ENCODE assay signal across 24 mouse cellular contexts in the genomic region with DNA sequence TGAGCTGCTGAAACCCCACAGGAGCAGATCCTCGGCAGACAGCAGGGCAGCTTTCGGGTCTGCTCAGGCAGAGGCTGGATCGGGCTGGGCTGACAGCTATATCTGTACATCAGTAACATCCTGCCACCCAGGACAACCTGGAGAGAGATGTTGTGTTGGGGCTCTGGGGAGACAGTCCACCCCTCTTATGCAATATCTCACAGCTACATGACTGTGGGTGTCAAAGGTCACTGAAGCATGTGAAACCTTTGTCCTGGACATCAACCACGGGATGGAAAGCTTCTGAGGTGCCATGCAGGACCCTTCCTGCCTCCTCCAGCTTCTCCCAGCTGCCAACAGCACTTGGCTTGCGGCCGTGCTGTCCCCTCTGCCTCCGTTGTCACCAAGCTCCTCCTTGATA.
DNase-seq lines count a peak whose midpoint lies in the region; ATAC-seq and TF ChIP-seq lines count a peak whose summit lies in the region.
"Had no signal": no experiment of that assay in that cellular context is flagged by ENCODE, and none has a peak within 500 bp of the region (broad histone marks: within the 10 kb centered on the region; RNA-seq: fewer than 3 reads in every experiment).

No protein-coding gene starts in this region.

- no peaks in the 10 kb centered on the region for H3K9me3 ChIP-seq in heart, embryonic 10.5 days
- H3K9me3 ChIP-seq in midbrain, embryonic 10.5 days (replicated peaks): no peaks in the 10 kb centered on the region
- H3K9me3 ChIP-seq in midbrain, embryonic 13.5 days: no peaks in the 10 kb centered on the region
- H3K9me3 ChIP-seq in limb, embryonic 10.5 days (replicated peaks): no peaks in the 10 kb centered on the region
- H3K9me3 ChIP-seq in intestine, postnatal 0 days (ENCODE audit: control insufficient read depth): no peaks in the 10 kb centered on the region
- H3K9me3 ChIP-seq: hindbrain, embryonic 15.5 days; limb, embryonic 13.5 days; liver, embryonic 15.5 days; stomach, embryonic 15.5 days had no signal

- no peak for TF ChIP-seq CTCF in intestine, postnatal 0 days (IDR thresholded peaks at IDR 0.05; ENCODE audit: low read depth)

- peaks cover 24% of the 10 kb centered on the region for H3K27me3 ChIP-seq in heart, embryonic 10.5 days (ENCODE audit: insufficient read depth, poor library complexity, severe bottlenecking)
- 0 out of 2 replicates have a peak, but pooled peaks cover 6% of the 10 kb centered on the region for H3K27me3 ChIP-seq in midbrain, embryonic 10.5 days (ENCODE audit: low read depth, poor library complexity, severe bottlenecking)
- H3K27me3 ChIP-seq in midbrain, embryonic 13.5 days: peaks cover 5% of the 10 kb centered on the region; the same call in 1 of the 2 replicates
- H3K27me3 ChIP-seq in limb, embryonic 10.5 days (ENCODE audit: low read depth, poor library complexity, severe bottlenecking): no peaks in the 10 kb centered on the region
- H3K27me3 ChIP-seq in intestine, postnatal 0 days (replicated peaks; ENCODE audit: control insufficient read depth, insufficient read depth, low read length): no peaks in the 10 kb centered on the region
- H3K27me3 ChIP-seq: hindbrain, embryonic 15.5 days; liver, embryonic 15.5 days; stomach, embryonic 15.5 days had no signal

- no peak overlapping the region for H3K4me2 ChIP-seq in midbrain, embryonic 13.5 days (replicated peaks)
- H3K4me2 ChIP-seq in intestine, postnatal 0 days (replicated peaks; ENCODE audit: low read depth): no peak overlapping the region
- H3K4me2 ChIP-seq: hindbrain, embryonic 15.5 days; liver, embryonic 15.5 days; stomach, embryonic 15.5 days had no signal

- intact Hi-C loops in heart, postnatal 36 days (cut with DNase I): no loop called here

- ATAC-seq in midbrain, embryonic 13.5 days: no peak
- no peak for ATAC-seq in intestine, postnatal 0 days
- ATAC-seq: forebrain, embryonic 16.5 days had no signal

- no peak for DNase-seq in heart, embryonic 10.5 days (ENCODE audit: low spot score)
- no peak for DNase-seq in heart, postnatal 36 days
- no peak for DNase-seq in midbrain, embryonic 10.5 days (ENCODE audit: low spot score)
- no peak for DNase-seq in limb, embryonic 10.5 days (ENCODE audit: low spot score)
- no peak for DNase-seq in urinary bladder, postnatal 4 days (ENCODE audit: low spot score in 2 of 2)
- no peak for DNase-seq in frontal cortex, adult 2 months (ENCODE audit: extremely low spot score in 1 of 2, low spot score in 1 of 2)
- DNase-seq: adrenal gland, postnatal 14 days; cerebellum, adult 11 months; cerebellum, adult 9-10 months; embryo, embryonic 11 days; gastrocnemius, postnatal 10 days; kidney, adult 8-10 months; kidney, postnatal 10 days; layer of hippocampus, adult 9-11 months; midbrain, embryonic 14.5 days; right cerebral cortex, postnatal 25 days had no signal

- H3K4me1 ChIP-seq in heart, embryonic 10.5 days: peaks cover 29% of the 10 kb centered on the region
- peaks cover 7% of the 10 kb centered on the region for H3K4me1 ChIP-seq in midbrain, embryonic 10.5 days
- no peaks in the 10 kb centered on the region for H3K4me1 ChIP-seq in midbrain, embryonic 13.5 days (replicated peaks)
- peaks cover 74% of the 10 kb centered on the region for H3K4me1 ChIP-seq in limb, embryonic 10.5 days
- no peaks in the 10 kb centered on the region for H3K4me1 ChIP-seq in intestine, postnatal 0 days (replicated peaks; ENCODE audit: control insufficient read depth, insufficient read depth, low read length)
- H3K4me1 ChIP-seq: liver, embryonic 15.5 days had no signal

- H3K27ac ChIP-seq in heart, embryonic 10.5 days: peak overlapping the region; percentile 80
- 0 out of 2 replicates have a peak overlapping the region, but pooled peaks have one; percentile 2 for H3K27ac ChIP-seq in midbrain, embryonic 10.5 days (replicated peaks)
- no peak overlapping the region for H3K27ac ChIP-seq in midbrain, embryonic 13.5 days
- peak overlapping the region; percentile 85 for H3K27ac ChIP-seq in limb, embryonic 10.5 days
- no peak overlapping the region for H3K27ac ChIP-seq in intestine, postnatal 0 days (ENCODE audit: low read depth, low read length)
- H3K27ac ChIP-seq: hindbrain, embryonic 15.5 days; liver, embryonic 15.5 days; stomach, embryonic 15.5 days had no signal

- H3K4me3 ChIP-seq in heart, embryonic 10.5 days: no peak overlapping the region
- H3K4me3 ChIP-seq in midbrain, embryonic 10.5 days: no peak overlapping the region
- H3K4me3 ChIP-seq in midbrain, embryonic 13.5 days (replicated peaks): no peak overlapping the region
- H3K4me3 ChIP-seq in limb, embryonic 10.5 days: no peak overlapping the region
- H3K4me3 ChIP-seq in intestine, postnatal 0 days (ENCODE audit: low read depth, low read length): no peak overlapping the region
- H3K4me3 ChIP-seq: hindbrain, embryonic 15.5 days; limb, embryonic 13.5 days; liver, embryonic 15.5 days; megakaryocyte, embryonic 14.5 days; stomach, embryonic 15.5 days had no signal

- H3K36me3 ChIP-seq in heart, embryonic 10.5 days: no peaks in the 10 kb centered on the region
- H3K36me3 ChIP-seq in midbrain, embryonic 10.5 days: no peaks in the 10 kb centered on the region
- no peaks in the 10 kb centered on the region for H3K36me3 ChIP-seq in midbrain, embryonic 13.5 days
- no peaks in the 10 kb centered on the region for H3K36me3 ChIP-seq in limb, embryonic 10.5 days
- no peaks in the 10 kb centered on the region for H3K36me3 ChIP-seq in intestine, postnatal 0 days (ENCODE audit: control insufficient read depth, insufficient read depth)
- H3K36me3 ChIP-seq: hindbrain, embryonic 15.5 days; limb, embryonic 13.5 days; liver, embryonic 15.5 days; stomach, embryonic 15.5 days had no signal

- WGBS in heart, embryonic 10.5 days: 65% methylated on average over 7 of the region's 7 CpGs
- 74% methylated on average over 7 of the region's 7 CpGs for WGBS in midbrain, embryonic 10.5 days
- 82% methylated on average over 7 of the region's 7 CpGs for WGBS in midbrain, embryonic 13.5 days
- WGBS in limb, embryonic 10.5 days: 77% methylated on average over 7 of the region's 7 CpGs
- WGBS in intestine, postnatal 0 days: 73% methylated on average over 7 of the region's 7 CpGs

- no peak overlapping the region for H3K9ac ChIP-seq in midbrain, embryonic 13.5 days (replicated peaks)
- no peak overlapping the region for H3K9ac ChIP-seq in intestine, postnatal 0 days (ENCODE audit: low read depth, low read length)
- H3K9ac ChIP-seq: hindbrain, embryonic 15.5 days; liver, embryonic 15.5 days; stomach, embryonic 15.5 days had no signal

Comparison
In these comparisons a context has a peak if more than half of its experiments do, and no peak if none do; other contexts are left out.
1. H3K27ac ChIP-seq: peak in heart, embryonic 10.5 days (single experiment), midbrain, embryonic 10.5 days (single experiment) and limb, embryonic 10.5 days (single experiment); none in midbrain, embryonic 13.5 days (single experiment) and intestine, postnatal 0 days (single experiment).